Mouse (Mus musculus) ES-E14 (cell line): ENCODE measurements around the gene Vmn1r13. TPM values are rescaled to one million over a fixed set of nuclear protein-coding genes. Genes with fewer than 3 reads are reported as not detected.
"Not testable (repeated sequence)": the region's sequence is repeated elsewhere in the genome, so short reads cannot be mapped to it uniquely, and the experiment has no call there.

Source experiments
- DNase-seq: peaks from one replicate; pipeline ENCODE4 v3.0.0-alpha.2; 2013; ENCODE audit warnings: low read depth, low spot score
- H3K27ac ChIP-seq: 2 replicates; pipeline ENCODE4 v1.5.1; 2012; ENCODE audit warnings: low read depth, mild to moderate bottlenecking, low read length, moderate library complexity, mixed read lengths; ENCODE audit not compliant: poor library complexity, insufficient read depth, severe bottlenecking
- H3K36me3 ChIP-seq: 2 replicates; pipeline ENCODE4 v1.6.1; 2012; ENCODE audit warnings: mild to moderate bottlenecking, low read length, moderate library complexity, mixed read lengths; ENCODE audit not compliant: control insufficient read depth, poor library complexity, insufficient read depth, severe bottlenecking
- H3K4me1 ChIP-seq, 2 experiments: fragments of 150-350 bp in 1 of 2; sonication (generic) in 1 of 2; 2 replicates each; pipeline ENCODE4 v1.6.1; 2012; ENCODE audit warnings: low read length in 2 of 2, mild to moderate bottlenecking in 1 of 2, mixed read lengths in 1 of 2; ENCODE audit not compliant: control insufficient read depth in 2 of 2, insufficient read depth in 2 of 2, poor library complexity in 1 of 2
- H3K4me3 ChIP-seq, 2 experiments: fragments of 150-350 bp in 1 of 2; sonication (generic) in 1 of 2; 2 replicates each; pipeline ENCODE4 v1.5.1; 2012; ENCODE audit warnings: low read length in 2 of 2, low read depth in 1 of 2, mild to moderate bottlenecking in 1 of 2, mixed read lengths in 1 of 2; ENCODE audit not compliant: insufficient read depth in 1 of 2, poor library complexity in 1 of 2, severe bottlenecking in 1 of 2
- H3K9ac ChIP-seq: 2 replicates; pipeline ENCODE4 v1.6.1; 2012; ENCODE audit warnings: low read depth, mild to moderate bottlenecking, low read length, mixed read lengths; ENCODE audit not compliant: poor library complexity, insufficient read depth, severe bottlenecking
- H3K9me3 ChIP-seq: fragments of 150-350 bp; sonication (generic); 2 replicates; pipeline ENCODE4 v1.6.1; 2012; ENCODE audit warnings: low read depth, mild to moderate bottlenecking, low read length; ENCODE audit not compliant: control insufficient read depth, insufficient read depth
- CHD2 ChIP-seq: IDR thresholded peaks from 2 replicates; pipeline ENCODE4 v1.6.1; 2014; ENCODE audit warnings: mild to moderate bottlenecking, low read depth, low read length, inconsistent platforms
- HCFC1 ChIP-seq: IDR thresholded peaks from 2 replicates; pipeline ENCODE4 v1.6.1; 2012; ENCODE audit warnings: low read length, inconsistent platforms, borderline replicate concordance; ENCODE audit not compliant: insufficient read depth
- MAFK ChIP-seq: IDR thresholded peaks from 2 replicates; pipeline ENCODE4 v1.6.1; 2014; ENCODE audit warnings: mild to moderate bottlenecking, low read depth, low read length, inconsistent platforms; ENCODE audit not compliant: insufficient read depth
- ZC3H11A ChIP-seq: IDR thresholded peaks from 2 replicates; pipeline ENCODE4 v1.6.1; 2012; ENCODE audit warnings: low read depth, mild to moderate bottlenecking, inconsistent platforms, low read length, borderline replicate concordance
- ZNF384 ChIP-seq: IDR thresholded peaks from 2 replicates; pipeline ENCODE4 v1.6.1; 2012; ENCODE audit warnings: low read depth, low read length, inconsistent platforms
- in situ Hi-C, 2 experiments: fragments of 600-800 bp; cut with MboI; formaldehyde crosslinking; loops; one replicate each; pipeline ENCODE4 v1.15.1; 2025; ENCODE audit warnings: low sequenced_read_pairs in 2 of 2, inconsistent platforms in 1 of 2; ENCODE audit not compliant: unreplicated experiment in 2 of 2
- total RNA-seq: library from RNA; depleted of rRNA; stranded (reverse); fragments of 300-350 nt; gene quantifications from 2 replicates; pipeline ENCODE4 v1.2.3, GENCODE M21; 2012; rRNA removed

Vmn1r13 gene
- not detected in 2 replicates for total RNA-seq

DNA sequence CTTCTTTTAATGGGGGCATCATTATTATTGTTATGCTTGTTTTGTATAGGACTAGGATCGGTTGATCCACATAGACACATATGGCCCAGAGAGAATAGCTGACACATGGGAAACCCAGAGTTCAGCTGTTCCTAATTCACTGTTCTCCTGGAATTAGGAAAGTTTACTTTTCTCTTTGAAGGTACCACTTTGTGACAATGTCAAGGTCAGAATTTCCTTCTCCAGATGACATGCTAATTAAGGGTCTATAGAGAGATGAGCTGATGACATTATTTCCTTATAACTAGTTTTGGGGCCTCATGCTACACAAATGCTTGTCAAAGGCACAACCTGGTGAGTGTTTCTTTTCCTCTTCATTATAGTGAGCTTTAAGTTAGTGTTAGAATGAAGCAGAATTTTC lies at the start of gene Vmn1r13:
Vmn1r13 (plus strand) TSS at position 301 of the 400 bp plus-strand sequence.
- H3K27ac ChIP-seq, in situ Hi-C loops, DNase-seq: not testable (repeated sequence)

DNA sequence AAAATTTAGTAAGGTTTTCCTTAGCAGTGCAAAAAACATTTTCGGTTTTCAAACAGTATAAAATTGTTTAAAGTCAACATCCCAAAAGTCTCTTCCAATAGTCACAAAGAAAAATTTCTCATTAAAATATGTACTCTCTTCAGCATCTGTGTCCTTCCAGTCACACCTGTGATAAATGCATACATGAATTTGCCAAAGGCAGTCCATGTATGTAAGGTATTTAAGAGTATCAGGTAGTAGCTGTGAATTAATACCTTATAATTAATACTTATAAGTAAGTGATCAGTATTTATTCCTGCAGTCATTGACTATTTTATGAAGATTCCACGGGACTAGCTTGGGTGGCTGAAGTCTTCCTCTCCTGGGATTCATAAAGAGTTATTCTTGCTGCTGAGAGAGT lies 46.5 kb upstream of the Vmn1r13 start, which contains the start of gene Vmn1r12:
Vmn1r12 (plus strand) TSS at position 301 of the 400 bp plus-strand sequence.
- no peaks in the 10 kb centered on the region for H3K4me1 ChIP-seq
- H3K9me3 ChIP-seq = no peaks in the 10 kb centered on the region
- no peak within 1 kb of the TSS for H3K4me3 ChIP-seq
- DNase-seq = no peak
- in situ Hi-C loops = no loop called here
- no peak for TF ChIP-seq MAFK
- no peak for TF ChIP-seq ZNF384
- no peak for TF ChIP-seq HCFC1
- TF ChIP-seq ZC3H11A = no peak
- no peak for TF ChIP-seq CHD2
- H3K9ac ChIP-seq = no peak within 1 kb of the TSS
- H3K27ac ChIP-seq = no peak within 1 kb of the TSS
- no peaks in the 10 kb centered on the region for H3K36me3 ChIP-seq

More for the DNA sequence above, at the start of gene Vmn1r13:
- not testable (repeated sequence) for H3K4me1 ChIP-seq, H3K9me3 ChIP-seq, H3K4me3 ChIP-seq, H3K9ac ChIP-seq, H3K36me3 ChIP-seq

DNA sequence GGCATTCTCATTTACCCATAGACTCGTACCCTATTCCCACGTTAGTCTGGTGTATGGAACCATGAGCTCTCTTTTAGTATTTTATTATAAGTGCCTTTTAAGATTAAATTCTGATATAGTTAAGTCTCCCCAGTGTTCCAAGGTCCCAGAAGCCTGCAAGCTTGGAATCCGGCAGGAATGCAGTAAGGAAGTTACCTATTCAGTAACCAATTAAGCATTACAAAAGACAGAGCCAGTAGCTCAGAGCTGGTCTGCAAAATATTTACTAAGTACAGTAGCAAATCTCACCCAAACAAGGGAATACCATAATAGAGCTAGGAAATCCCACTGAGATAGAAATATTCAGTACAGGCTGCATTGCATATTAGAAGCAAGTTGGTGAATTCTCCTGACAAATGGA lies 13.1 kb upstream of the Vmn1r13 start:
- DNase-seq, H3K9ac ChIP-seq, H3K4me3 ChIP-seq, H3K27ac ChIP-seq, H3K36me3 ChIP-seq, H3K9me3 ChIP-seq, in situ Hi-C loops, H3K4me1 ChIP-seq: not testable (repeated sequence)

DNA sequence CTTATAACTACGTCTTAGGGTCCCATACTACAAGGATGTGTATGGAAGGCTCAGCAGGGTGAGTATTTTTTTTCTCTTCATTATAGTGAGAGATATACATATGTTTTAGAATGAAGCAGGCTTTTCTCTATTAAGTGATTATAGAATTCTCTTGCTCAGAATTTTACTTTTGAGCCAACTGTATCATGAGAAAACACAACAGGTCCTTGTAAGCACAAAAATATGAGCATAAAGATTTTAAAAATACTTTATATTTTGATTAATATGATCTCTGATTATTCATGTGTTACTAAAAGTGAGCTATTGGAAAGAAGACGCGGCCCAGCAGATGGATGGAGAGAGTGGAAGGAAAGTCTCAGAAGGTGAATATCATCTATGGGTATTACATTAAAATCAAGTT lies 28.3 kb downstream of the Vmn1r13 start, which contains the start of gene Vmn1r14:
Vmn1r14 (plus strand) TSS at position 301 of the 400 bp plus-strand sequence.
- no peak within 1 kb of the TSS for H3K9ac ChIP-seq
- no peak within 1 kb of the TSS for H3K27ac ChIP-seq
- no peaks in the 10 kb centered on the region for H3K9me3 ChIP-seq
- TF ChIP-seq CHD2 (no peak), ZC3H11A (no peak)
- in situ Hi-C loops = no loop called here
- H3K36me3 ChIP-seq = no peaks in the 10 kb centered on the region
- DNase-seq = no peak
- no peaks in the 10 kb centered on the region for H3K4me1 ChIP-seq
- H3K4me3 ChIP-seq = no peak within 1 kb of the TSS

DNA sequence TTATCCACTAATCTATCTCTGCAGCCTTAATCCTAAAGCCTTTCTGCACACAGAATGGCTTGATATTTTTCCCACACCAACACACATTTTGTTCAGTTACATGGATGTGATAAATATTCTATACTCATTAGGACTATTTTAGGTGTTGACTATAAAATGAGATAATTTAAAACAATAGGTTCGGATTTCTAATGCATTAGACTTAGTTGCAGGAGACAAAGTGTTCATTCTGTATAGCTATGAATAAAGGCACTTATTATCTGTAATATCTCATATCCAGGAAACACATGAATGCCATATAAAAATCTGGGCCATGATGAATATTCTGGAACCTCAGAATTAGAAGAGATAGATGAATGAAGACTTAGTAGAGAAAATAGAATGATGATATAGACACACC lies 54.6 kb downstream of the Vmn1r13 start, which contains the start of gene Vmn1r15:
Vmn1r15 (plus strand) TSS at position 301 of the 400 bp plus-strand sequence.
- TF ChIP-seq HCFC1 (no peak), MAFK (no peak), CHD2 (no peak), ZC3H11A (no peak), ZNF384 (no peak)
- no peak within 1 kb of the TSS for H3K9ac ChIP-seq
- no peak within 1 kb of the TSS for H3K27ac ChIP-seq
- no peaks in the 10 kb centered on the region for H3K9me3 ChIP-seq
- H3K4me3 ChIP-seq = no peak within 1 kb of the TSS
- in situ Hi-C loops = no loop called here
- DNase-seq = no peak
- no peaks in the 10 kb centered on the region for H3K4me1 ChIP-seq
- H3K36me3 ChIP-seq = no peaks in the 10 kb centered on the region
